Mouse (Mus musculus) mouse trophoblast stem cell (cell line): ENCODE results near the gene Fam214b.
"Not testable (repeated sequence)": the region's sequence is repeated elsewhere in the genome, so short reads cannot be mapped to it uniquely, and the experiment has no call there.

Source experiments
- in situ Hi-C, 2 experiments: fragments of 300-500 bp; cut with MseI, MboI; formaldehyde crosslinking; loops; 2 replicates in 1 of 2; 3 replicates in 1 of 2; pipeline ENCODE4 v1.15.1; 2025

Gene Fam214b

GRCm38 (mm10) chr4:43010161-43011038 lies 35.6 kb downstream of the Fam214b start, which contains the start of gene Fancg:
Gene Fancg, minus strand, starts transcription at chr4:43010506.
- in situ Hi-C loops = no loop called here

GRCm38 (mm10) chr4:43005765-43006164 lies 40.3 kb downstream of the Fam214b start:
- in situ Hi-C loops = no loop called here

GRCm38 (mm10) chr4:43004951-43005350 lies 41.1 kb downstream of the Fam214b start:
- in situ Hi-C loops = no loop called here

- in situ Hi-C loops = no loop called here
Observed at GRCm38 (mm10) chr4:43002756-43003439, 43.1 kb downstream of the Fam214b start.

- in situ Hi-C loops = no loop called here
Observed at GRCm38 (mm10) chr4:43001272-43001671, 44.7 kb downstream of the Fam214b start.

- in situ Hi-C loops = not testable (repeated sequence)
Observed at GRCm38 (mm10) chr4:43000141-43000986, 45.7 kb downstream of the Fam214b start, which contains the start of gene Vcp. Gene Vcp, minus strand, starts transcription at chr4:43000507.

- in situ Hi-C loops = no loop called here
Observed at GRCm38 (mm10) chr4:42999451-43000140, 46.4 kb downstream of the Fam214b start.

- in situ Hi-C loops = no loop called here
Observed at GRCm38 (mm10) chr4:42998022-42998421, 48.0 kb downstream of the Fam214b start.

- in situ Hi-C loops = no loop called here
Observed at GRCm38 (mm10) chr4:42988296-42988695, 57.7 kb downstream of the Fam214b start.
